Mouse (Mus musculus) liver, adult (tissue): ENCODE results near the gene Olfr543.

ENCODE experiments used
- GATA4 ChIP-seq: IDR thresholded peaks from 2 replicates; pipeline ENCODE4 v1.6.1; 2014; ENCODE audit warnings: mild to moderate bottlenecking, low read length; ENCODE audit not compliant: insufficient replicate concordance

Olfr543 gene

DNA sequence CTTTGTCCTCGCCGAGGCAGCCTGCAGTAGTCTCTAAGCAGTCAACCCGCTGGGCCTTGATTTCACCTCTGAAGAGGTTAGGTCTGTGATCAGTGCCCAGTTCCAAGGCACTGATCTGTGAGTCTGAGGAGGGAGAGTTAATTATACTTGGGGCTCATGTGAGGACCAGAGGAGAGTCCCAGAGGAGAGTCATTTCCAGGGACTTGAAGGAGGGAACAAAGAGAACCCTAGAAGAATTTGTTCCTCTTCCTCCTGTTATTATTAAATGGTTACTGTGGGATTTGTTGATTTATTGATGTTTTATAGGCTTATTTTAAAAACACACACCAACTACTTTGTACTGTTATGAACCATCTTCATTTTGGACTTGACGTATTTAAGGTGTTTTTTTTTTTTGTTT, at the start of gene Olfr543:
Gene Olfr543, minus strand, starts transcription at position 101 of the 400 bp plus-strand sequence.
- TF ChIP-seq GATA4 = no peak

DNA sequence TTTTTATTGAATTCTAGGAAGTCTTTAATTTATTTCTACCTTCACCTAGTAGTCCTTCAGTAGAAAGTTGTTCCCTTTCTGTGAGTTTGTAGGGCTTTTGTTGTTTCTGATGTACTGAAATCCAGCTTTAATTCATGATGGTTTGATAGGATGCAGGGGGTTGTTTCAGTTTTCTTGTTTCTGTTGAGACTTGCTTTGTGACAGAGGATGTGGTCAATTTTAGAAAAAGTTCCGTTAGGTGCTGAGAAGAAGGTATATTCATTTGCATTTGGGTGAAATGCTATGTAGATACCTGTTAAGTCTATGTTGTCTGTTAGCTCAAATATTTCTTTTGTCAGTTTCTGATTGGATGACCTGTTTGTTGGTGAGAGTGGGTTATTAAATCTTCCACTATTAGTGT, 47.6 kb upstream of the Olfr543 start:
- TF ChIP-seq GATA4 = no peak

DNA sequence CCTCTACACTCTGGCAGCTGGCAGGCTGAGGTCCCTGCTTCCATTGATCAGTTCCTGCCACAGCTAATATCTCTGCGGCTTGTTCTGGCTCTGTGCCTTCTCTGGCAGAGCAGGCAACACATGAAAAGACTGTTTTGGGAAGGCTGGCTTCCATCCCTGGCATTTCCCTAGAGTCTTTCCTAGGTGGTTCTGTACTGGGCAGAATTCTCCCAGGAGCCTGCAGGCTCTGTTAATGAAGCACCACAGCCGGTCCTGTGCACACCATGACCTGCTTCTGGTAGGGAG, 35.5 kb upstream of the Olfr543 start:
- TF ChIP-seq GATA4 = no peak

DNA sequence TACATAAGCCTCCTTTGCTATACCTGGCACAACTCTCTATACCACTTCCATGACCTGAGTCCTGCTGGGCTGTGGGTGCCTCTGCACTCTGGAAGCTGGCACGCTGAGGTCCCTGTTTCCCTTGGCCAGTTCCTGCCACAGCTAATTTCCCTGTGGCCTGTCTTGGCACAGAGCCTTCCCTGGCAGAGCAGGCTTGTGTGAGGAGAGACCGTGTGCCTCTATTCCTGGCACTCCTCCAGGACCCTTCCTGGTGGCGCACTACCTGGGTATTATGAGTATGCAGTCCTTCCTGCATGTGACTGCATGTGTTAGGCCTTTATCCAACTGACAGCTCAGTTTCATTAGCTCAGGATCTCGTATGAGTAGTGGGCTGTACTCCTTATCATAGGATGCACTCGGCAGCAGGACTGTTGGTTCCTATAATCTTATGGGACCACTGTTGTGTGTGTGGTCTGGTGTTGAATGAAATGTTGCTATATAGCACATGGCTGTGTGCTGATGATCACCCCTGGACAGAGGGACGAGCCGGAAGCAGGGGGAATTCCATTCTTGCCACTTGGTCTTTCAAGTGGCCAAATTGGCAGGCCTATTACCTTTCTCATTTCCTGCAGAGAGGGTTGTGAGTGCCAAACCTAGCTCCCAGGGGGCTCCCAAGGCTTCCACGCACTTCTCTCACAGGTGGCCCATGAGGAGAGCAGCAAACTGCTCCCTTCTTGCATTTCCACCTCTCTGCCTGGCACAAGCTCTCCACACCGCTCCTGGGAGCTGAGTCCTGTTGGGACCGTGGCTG, 35.0 kb upstream of the Olfr543 start:
- no peak for TF ChIP-seq GATA4

DNA sequence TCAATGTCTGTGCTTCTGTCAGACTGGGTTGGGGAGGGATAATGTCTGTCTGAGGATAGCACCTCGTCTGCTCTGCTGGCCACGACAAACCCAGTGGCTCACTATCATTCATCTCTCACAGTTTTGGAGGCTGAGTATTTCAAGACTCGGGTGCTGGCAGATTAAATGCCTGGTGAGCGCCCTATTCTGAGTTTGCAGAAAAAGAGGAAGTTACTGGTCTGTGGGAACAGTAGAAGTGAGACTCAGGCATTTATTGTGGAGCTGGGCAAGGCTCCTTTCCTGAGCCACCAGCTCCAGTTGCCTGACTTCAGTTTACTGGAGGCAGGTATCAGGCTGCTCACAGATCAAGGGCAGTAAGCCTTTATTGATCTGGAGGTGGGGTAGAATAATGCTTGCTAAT, 32.7 kb upstream of the Olfr543 start:
- TF ChIP-seq GATA4 = no peak

DNA sequence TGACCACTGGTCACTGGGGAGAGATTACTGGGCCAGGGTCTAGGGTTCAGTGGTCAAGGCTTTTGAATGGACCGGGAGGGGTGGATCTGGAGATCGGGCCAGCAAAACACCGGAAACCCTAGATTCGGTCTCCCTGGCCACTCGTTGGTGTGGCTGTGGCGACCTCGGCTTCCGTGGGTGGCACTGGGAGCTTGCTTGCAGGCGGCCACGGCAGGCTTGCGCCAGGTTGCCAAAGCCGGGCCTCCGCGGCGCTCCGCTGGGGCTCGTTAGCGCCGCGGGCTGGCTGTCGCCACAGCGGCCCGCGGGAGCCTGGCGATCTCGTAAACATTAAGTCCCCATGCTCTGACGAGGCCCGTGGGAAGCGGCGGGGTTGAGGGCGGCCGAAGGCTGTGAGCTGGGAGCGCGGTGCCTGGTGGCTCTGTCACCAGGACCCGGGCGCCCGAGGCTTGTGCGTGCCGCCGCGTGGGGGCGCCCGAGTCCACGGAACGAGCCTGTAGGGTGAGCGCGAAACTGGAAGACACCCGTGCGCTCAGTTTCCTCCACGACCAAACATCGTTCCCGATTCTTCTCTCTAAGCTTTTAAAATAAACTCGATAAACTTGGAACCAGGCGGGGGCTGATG, 31.4 kb upstream of the Olfr543 start:
- no peak for TF ChIP-seq GATA4

DNA sequence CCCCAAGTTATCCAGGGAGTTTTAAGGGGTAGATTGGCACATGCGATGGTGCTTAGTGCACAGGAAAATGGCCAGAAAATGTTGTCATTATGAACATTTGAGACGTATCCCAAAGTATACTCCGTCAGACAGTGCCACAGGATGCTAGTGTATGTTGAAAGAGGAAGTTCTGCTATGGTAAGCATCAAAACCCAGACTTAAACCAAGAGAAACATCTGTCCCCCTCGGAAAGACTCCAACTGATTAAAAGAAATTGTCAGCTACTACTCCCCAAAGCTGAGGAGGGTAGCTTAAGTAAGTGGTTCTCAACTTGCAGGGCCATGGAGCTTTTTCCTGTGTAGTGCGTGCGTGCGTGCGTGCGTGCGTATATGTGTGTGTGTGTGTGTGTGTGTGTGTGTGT, 30.4 kb upstream of the Olfr543 start:
- TF ChIP-seq GATA4 = no peak

DNA sequence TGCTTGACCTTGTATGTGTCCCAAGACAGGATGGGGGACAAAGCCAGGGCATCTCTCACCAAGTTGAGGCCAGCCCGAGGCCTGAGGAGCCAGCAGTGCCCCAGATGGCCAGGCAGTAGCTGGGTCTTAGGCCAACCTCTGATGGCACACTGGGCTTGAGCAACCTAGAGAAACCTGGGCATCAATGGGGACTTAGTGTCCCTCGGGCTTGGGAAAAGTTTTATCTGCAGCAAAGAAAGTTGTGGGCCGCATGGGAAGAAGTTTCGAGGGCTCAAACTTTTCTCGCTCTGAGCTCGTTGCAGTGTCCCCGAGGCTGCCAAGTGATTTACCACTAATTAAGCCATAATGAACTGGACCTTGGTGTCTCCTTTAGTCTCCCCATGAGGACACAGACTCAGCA, 28.2 kb upstream of the Olfr543 start:
- no peak for TF ChIP-seq GATA4

DNA sequence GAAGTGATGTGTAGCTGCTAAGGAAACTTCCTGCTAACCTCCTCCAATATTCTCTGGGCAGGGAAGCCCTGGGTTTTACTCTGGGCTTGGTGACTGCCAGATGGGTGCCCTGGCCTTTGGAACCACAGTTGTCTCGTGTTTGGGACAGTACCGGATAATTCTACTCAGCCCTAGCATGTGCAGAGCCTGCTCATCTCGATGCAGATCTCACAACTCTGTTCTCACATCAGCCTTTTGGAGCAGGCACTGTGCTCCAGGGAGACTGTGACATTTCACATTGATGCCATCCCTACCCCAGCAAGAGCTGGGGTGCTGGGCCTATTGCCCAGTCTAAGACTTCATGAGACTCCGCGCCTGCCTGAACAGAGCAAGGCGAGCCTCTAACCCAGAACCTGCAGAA, 27.2 kb upstream of the Olfr543 start:
- TF ChIP-seq GATA4 = no peak

DNA sequence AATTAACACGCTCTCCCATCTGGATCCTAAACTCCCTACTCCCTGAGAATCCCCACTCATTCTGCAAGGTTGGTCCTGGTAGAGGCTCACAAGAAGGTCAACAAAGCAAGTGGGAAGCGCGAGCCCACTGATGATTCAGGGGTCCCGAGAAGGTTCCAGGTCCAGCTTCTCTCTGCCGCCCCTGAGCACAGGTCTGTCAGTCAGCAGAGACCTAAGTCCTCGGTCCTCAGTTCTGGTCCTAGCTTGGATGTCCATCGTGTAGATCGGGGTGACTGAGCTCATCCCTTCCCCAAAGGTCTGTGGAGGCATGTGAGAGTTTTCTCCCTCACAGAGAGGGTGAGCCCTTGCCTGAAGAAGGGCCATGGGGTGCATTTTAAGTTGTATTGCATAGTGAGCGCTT, 26.6 kb upstream of the Olfr543 start:
- TF ChIP-seq GATA4 = no peak

DNA sequence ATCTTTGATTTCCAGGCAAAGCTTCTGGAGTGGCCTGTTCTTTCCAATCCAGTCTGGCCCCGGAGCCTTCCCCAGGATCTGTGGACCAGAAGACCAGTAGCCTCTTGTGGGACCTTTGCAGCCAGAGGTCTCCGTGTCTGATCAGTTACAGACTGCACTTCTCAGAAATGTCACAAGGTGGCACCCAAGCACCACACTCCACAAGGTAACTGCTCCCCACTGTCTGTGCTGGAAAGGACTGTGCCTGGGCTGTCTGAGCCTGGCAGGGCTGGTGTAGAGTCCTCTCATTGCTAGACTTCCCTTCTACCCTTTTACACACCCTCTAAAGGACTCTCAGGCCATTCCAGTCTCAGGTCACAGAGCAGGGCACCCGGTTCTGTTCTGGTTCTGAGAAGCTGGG, 25.4 kb upstream of the Olfr543 start:
- TF ChIP-seq GATA4 = no peak

DNA sequence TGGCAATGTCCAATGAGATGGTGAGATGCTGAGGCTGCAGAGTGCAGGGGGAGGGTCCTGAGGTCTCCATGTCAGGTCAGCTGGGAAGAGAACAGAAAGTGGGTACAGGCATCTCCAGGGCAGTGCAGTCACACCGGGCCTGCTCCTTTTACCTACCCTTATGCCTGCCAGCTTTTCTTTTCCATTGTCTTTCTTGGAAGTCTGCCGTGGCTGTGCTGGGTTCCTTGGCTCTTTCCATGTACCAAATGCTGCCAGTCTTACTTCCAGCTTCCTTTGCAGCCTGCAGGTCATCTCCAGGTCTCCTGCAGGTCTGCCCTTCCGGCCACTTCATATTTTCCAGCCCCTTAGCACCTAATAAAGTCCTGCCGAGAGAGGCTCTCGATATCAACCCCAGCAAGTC, 20.5 kb upstream of the Olfr543 start:
- TF ChIP-seq GATA4 = no peak

DNA sequence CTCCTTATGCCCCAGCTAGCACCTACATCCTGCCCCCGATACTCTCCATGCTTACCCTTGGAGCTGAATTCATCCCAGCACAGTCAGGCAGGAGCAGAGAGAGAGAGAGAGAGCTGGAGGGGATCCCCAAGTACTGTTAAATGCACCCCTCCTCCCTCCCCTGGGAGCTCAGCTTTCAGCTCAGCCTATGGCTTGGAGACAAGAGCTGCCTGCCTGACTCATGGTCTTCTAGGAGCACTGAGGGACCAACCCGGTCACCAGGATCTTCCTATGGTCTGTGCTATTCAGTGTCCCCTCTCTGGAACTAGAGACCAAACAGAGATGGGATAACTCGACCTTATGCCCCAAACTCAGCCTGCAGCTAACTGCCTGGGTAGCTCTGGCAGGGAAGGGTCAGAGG, 18.0 kb upstream of the Olfr543 start, which contains the start of gene Olfr545:
Gene Olfr545, minus strand, starts transcription at position 101 of the 400 bp plus-strand sequence.
- no peak for TF ChIP-seq GATA4

DNA sequence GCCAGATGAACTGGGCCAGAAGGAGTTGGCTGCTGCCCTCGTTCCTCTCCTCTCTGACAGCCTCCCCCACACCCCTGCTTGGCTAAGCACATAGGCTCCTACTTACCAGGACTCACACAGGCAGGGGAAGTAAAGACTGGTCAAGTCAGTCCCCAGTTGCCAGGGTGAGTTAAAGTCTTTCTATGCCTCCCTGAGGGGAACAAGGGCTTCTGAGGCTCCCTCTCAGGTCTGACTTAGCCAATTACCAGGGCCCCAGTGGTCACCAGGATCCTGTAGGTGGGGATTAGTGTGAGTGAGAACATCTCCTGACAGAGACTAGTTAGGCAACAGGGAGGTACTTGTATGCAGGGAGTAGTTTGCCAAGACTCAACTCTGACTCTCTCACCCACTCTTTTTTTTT, 6.7 kb upstream of the Olfr543 start, which contains the start of gene Olfr544:
Gene Olfr544, minus strand, starts transcription at position 153 of the 400 bp plus-strand sequence.
- no peak for TF ChIP-seq GATA4

DNA sequence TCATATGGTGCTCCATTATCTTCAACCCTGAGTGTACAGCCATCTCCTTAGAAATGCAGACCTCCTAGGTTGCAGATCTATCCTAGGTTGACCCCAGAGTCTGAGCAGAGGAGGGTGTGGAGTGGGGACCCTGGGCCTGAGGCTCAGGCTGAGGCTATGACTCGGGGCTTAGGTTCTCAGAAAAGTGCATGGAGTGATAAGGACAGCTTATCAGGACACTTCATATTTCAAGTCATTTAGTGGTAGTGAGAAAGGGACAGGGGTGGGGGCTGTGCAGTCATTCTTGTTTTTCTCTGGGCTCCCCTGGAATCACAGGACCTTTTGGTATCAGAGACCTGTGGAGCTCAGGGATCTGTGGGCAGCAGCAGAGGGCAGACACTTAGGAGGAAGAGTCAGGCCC, 4.6 kb upstream of the Olfr543 start:
- no peak for TF ChIP-seq GATA4

DNA sequence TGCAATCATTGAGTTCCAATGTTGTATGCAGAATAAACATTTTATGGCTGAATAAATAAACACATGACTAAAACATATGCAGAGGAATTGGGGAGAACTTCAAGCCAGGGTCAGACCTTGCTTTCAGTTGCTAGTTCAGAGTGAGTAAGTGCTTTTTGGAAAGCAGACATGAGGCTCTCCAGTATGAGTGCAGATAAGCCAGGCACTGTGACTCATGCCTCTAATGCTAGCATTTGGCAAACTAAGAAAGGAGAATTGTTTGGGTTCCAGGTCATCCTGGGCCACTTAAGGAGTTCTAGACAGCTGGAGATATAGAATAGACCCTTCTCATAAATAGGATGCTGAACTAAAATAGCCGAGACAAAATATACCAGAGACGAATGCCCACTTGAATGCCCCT, 2.2 kb upstream of the Olfr543 start:
- no peak for TF ChIP-seq GATA4

DNA sequence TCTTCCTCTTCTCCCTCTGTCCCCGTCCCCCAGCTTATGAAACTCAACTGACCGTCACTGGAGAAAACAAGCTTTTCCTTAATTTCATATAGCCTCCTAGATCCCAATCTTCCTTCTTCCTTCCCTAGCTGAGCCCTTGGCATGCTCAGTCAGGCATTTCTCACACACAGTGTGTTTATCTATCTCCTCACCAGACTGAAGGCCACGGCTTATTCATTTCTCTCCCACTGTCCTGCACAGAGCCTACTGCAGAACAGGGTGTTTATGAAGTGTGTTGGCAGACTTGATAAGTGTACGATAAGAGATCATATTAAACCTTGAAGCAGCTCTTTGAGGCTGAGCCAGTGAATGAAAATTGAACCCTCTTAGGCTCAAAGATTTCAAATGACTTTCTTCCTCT, 658 bp downstream of the Olfr543 start:
- TF ChIP-seq GATA4 = no peak
